Mouse (Mus musculus) gastrocnemius, adult 2 months (tissue): ENCODE measurements around the gene Plekhh2. TPM values are rescaled to one million over a fixed set of nuclear protein-coding genes. Genes with fewer than 3 reads are reported as not detected.

Experiments used
- DNase-seq: peaks from one replicate; pipeline ENCODE4 v3.0.0; 2022
- H3K27ac ChIP-seq: fragments of 200-600 bp; 2 replicates; pipeline ENCODE4 v1.8.1; 2022; ENCODE audit warnings: mild to moderate bottlenecking
- H3K4me3 ChIP-seq: fragments of 200-600 bp; 2 replicates; pipeline ENCODE4 v1.8.1; 2022; ENCODE audit warnings: mild to moderate bottlenecking, moderate library complexity
- CTCF ChIP-seq: fragments of 200-600 bp; IDR thresholded peaks from 2 replicates; pipeline ENCODE4 v1.8.1; 2022; ENCODE audit warnings: antibody characterized with exemption, mild to moderate bottlenecking, moderate library complexity
- intact Hi-C: fragments of 180-260 bp; cut with DNase I; formaldehyde crosslinking; loops from one replicate; pipeline ENCODE4 v1.15.1; 2025
- total RNA-seq, 2 experiments: library from RNA; stranded (reverse); gene quantifications; 2 replicates each; pipeline ENCODE4 v1.2.3; 2021

Gene Plekhh2
- total RNA-seq, 2 experiments from 2014 or later: 0.77 to 1.7 TPM

- DNase-seq: no peak
- H3K27ac ChIP-seq: no peak overlapping the region
- no peak for TF ChIP-seq CTCF
- intact Hi-C loops: no loop called here
- H3K4me3 ChIP-seq: no peak overlapping the region
These were observed 95.9 kb downstream of the Plekhh2 start for GRCm38 (mm10) chr17:84607617-84608016.

- intact Hi-C loops: no loop called here
- TF ChIP-seq CTCF: no peak
- Histone ChIP-seq H3K4me3 (no peak overlapping the region), H3K27ac (no peak overlapping the region)
- no peak for DNase-seq
These were observed 96.9 kb downstream of the Plekhh2 start for GRCm38 (mm10) chr17:84608606-84609005.

GRCm38 (mm10) chr17:84611500-84611899 is 99.8 kb downstream of the Plekhh2 start:
- H3K27ac ChIP-seq: peak overlapping the region; percentile 56
- peak overlapping the region; percentile 33 for H3K4me3 ChIP-seq
- intact Hi-C loops: no loop called here
- TF ChIP-seq CTCF: no peak
- DNase-seq: peak; percentile 75

- intact Hi-C loops: no loop called here
- no peak for TF ChIP-seq CTCF
- Histone ChIP-seq H3K4me3 (peak overlapping the region; percentile 33), H3K27ac (peak overlapping the region; percentile 56)
- peak; percentile 55 for DNase-seq
These were observed 100.3 kb downstream of the Plekhh2 start for GRCm38 (mm10) chr17:84611971-84612370.

GRCm38 (mm10) chr17:84615811-84616210 is 104.1 kb downstream of the Plekhh2 start:
- intact Hi-C loops: no loop called here
- no peak for DNase-seq
- no peak overlapping the region for H3K4me3 ChIP-seq
- TF ChIP-seq CTCF: no peak
- no peak overlapping the region for H3K27ac ChIP-seq

- no peak for DNase-seq
- intact Hi-C loops: no loop called here
- Histone ChIP-seq H3K27ac (no peak overlapping the region), H3K4me3 (no peak overlapping the region)
- TF ChIP-seq CTCF: no peak
These were observed 104.9 kb downstream of the Plekhh2 start for GRCm38 (mm10) chr17:84616526-84617074.

- DNase-seq: no peak
- TF ChIP-seq CTCF: no peak
- Histone ChIP-seq H3K4me3 (no peak overlapping the region), H3K27ac (no peak overlapping the region)
- intact Hi-C loops: no loop called here
These were observed 106.3 kb downstream of the Plekhh2 start for GRCm38 (mm10) chr17:84617953-84618352.

GRCm38 (mm10) chr17:84619112-84619511 is 107.4 kb downstream of the Plekhh2 start:
- DNase-seq: no peak
- Histone ChIP-seq H3K4me3 (no peak overlapping the region), H3K27ac (no peak overlapping the region)
- no peak for TF ChIP-seq CTCF
- intact Hi-C loops: no loop called here

GRCm38 (mm10) chr17:84620076-84620475 is 108.4 kb downstream of the Plekhh2 start:
- no peak for DNase-seq
- TF ChIP-seq CTCF: no peak
- intact Hi-C loops: no loop called here
- Histone ChIP-seq H3K27ac (no peak overlapping the region), H3K4me3 (no peak overlapping the region)

- Histone ChIP-seq H3K4me3 (no peak overlapping the region), H3K27ac (no peak overlapping the region)
- intact Hi-C loops: no loop called here
- no peak for TF ChIP-seq CTCF
- DNase-seq: no peak
These were observed 108.9 kb downstream of the Plekhh2 start for GRCm38 (mm10) chr17:84620610-84621009.

GRCm38 (mm10) chr17:84621209-84621608 is 109.5 kb downstream of the Plekhh2 start:
- intact Hi-C loops: no loop called here
- H3K27ac ChIP-seq: no peak overlapping the region
- TF ChIP-seq CTCF: no peak
- no peak overlapping the region for H3K4me3 ChIP-seq
- DNase-seq: no peak

GRCm38 (mm10) chr17:84622028-84622427 is 110.3 kb downstream of the Plekhh2 start:
- intact Hi-C loops: no loop called here
- peak; percentile 11; the same call in 1 of the 2 replicates for TF ChIP-seq CTCF
- no peak overlapping the region for H3K27ac ChIP-seq
- H3K4me3 ChIP-seq: no peak overlapping the region
- no peak for DNase-seq

GRCm38 (mm10) chr17:84622873-84623272 is 111.2 kb downstream of the Plekhh2 start:
- TF ChIP-seq CTCF: no peak
- no peak for DNase-seq
- intact Hi-C loops: no loop called here
- H3K27ac ChIP-seq: peak overlapping the region; percentile 16; the same call in 1 of the 2 replicates
- H3K4me3 ChIP-seq: no peak overlapping the region

GRCm38 (mm10) chr17:84626276-84626856 is 114.7 kb downstream of the Plekhh2 start, which contains the start of gene Dync2li1:
Gene Dync2li1 (plus strand): TSS chr17:84626496.
- DNase-seq: peak; percentile 93
- TF ChIP-seq CTCF: no peak
- peak within 1 kb of the TSS; percentile 82 for H3K27ac ChIP-seq
- intact Hi-C loops: no loop called here
- H3K4me3 ChIP-seq: peak within 1 kb of the TSS; percentile 89
